Mouse (Mus musculus) gastrocnemius, postnatal 10 days (tissue): ENCODE data around the gene 2610528J11Rik. TPM values are rescaled to one million over a fixed set of nuclear protein-coding genes. Genes with fewer than 3 reads are reported as not detected.

Experiments used
- DNase-seq: peaks from one replicate; pipeline ENCODE4 v3.0.0; 2021; ENCODE audit warnings: mixed read lengths
- total RNA-seq, 2 experiments: library from RNA; stranded (reverse); gene quantifications; 2 replicates each; pipeline ENCODE4 v1.2.3; 2021

The 2610528J11Rik gene
- total RNA-seq, 2 experiments from 2014 or later = not detected

- DNase-seq = no peak
Measured at GRCm38 (mm10) chr4:118542510-118543157, 15.8 kb downstream of the 2610528J11Rik start.

- no peak for DNase-seq
Measured at GRCm38 (mm10) chr4:118543158-118543530, 16.3 kb downstream of the 2610528J11Rik start.

GRCm38 (mm10) chr4:118543592-118544260 is 16.9 kb downstream of the 2610528J11Rik start, which contains the start of gene Tmem125:
Tmem125 (minus strand) TSS chr4:118544044.
- no peak for DNase-seq

GRCm38 (mm10) chr4:118544441-118545127 is 17.8 kb downstream of the 2610528J11Rik start:
- no peak for DNase-seq

- DNase-seq = peak; percentile 69
Measured at GRCm38 (mm10) chr4:118547424-118548129, 20.8 kb downstream of the 2610528J11Rik start.

- DNase-seq = peak; percentile 50
Measured at GRCm38 (mm10) chr4:118548130-118548480, 21.3 kb downstream of the 2610528J11Rik start.

GRCm38 (mm10) chr4:118553039-118553649 is 26.3 kb downstream of the 2610528J11Rik start:
- no peak for DNase-seq

GRCm38 (mm10) chr4:118564062-118564925 is 37.5 kb downstream of the 2610528J11Rik start:
- DNase-seq = peak; percentile 42

- no peak for DNase-seq
Measured at GRCm38 (mm10) chr4:118564926-118565279, 38.1 kb downstream of the 2610528J11Rik start.

- DNase-seq = no peak
Measured at GRCm38 (mm10) chr4:118566161-118566676, 39.4 kb downstream of the 2610528J11Rik start.

- no peak for DNase-seq
Measured at GRCm38 (mm10) chr4:118568709-118569108, 41.9 kb downstream of the 2610528J11Rik start.

- DNase-seq = no peak
Measured at GRCm38 (mm10) chr4:118569320-118569719, 42.5 kb downstream of the 2610528J11Rik start.

- DNase-seq = no peak
Measured at GRCm38 (mm10) chr4:118571441-118571840, 44.6 kb downstream of the 2610528J11Rik start.

- peak; percentile 92 for DNase-seq
Measured at GRCm38 (mm10) chr4:118576097-118576496, 49.3 kb downstream of the 2610528J11Rik start.

GRCm38 (mm10) chr4:118579313-118579712 is 52.5 kb downstream of the 2610528J11Rik start:
- DNase-seq = peak; percentile 60

Other genes starting within 250 kb of the 2610528J11Rik start
- 10 to 100 TPM; 15.9 to 21.0 TPM for gene Ptprf, start 235.6 kb upstream of the 2610528J11Rik start, total RNA-seq
- 10 to 100 TPM in 1 of 2 experiments, 1 to 10 TPM in 1; 9.6 to 13.4 TPM for gene Szt2, start 117.7 kb upstream of the 2610528J11Rik start, total RNA-seq
- gene Med8, start 117.7 kb upstream of the 2610528J11Rik start, total RNA-seq = 10 to 100 TPM; 37.8 to 38.0 TPM
- 10 to 100 TPM; 20.2 to 28.3 TPM for gene Elovl1, start 98.9 kb upstream of the 2610528J11Rik start, total RNA-seq
- gene Cdc20, start 89.6 kb upstream of the 2610528J11Rik start, total RNA-seq = 10 to 100 TPM; 12.1 to 14.7 TPM
- gene Mpl, start 69.5 kb upstream of the 2610528J11Rik start, total RNA-seq = under 1 TPM in 1 of 2 experiments, not detected in 1; 0.09 TPM
- gene Tie1, start 36.9 kb upstream of the 2610528J11Rik start, total RNA-seq = 10 to 100 TPM; 37.6 to 38.5 TPM
- under 1 TPM; 0.14 to 0.23 TPM for gene Tmem125, start 17.0 kb downstream of the 2610528J11Rik start, total RNA-seq
- gene Cfap57, start 93.8 kb downstream of the 2610528J11Rik start, total RNA-seq = not detected
- gene Ebna1bp2, start 93.8 kb downstream of the 2610528J11Rik start, total RNA-seq = 10 to 100 TPM; 43.3 to 47.1 TPM
- not detected for gene Olfr62, start 132.0 kb downstream of the 2610528J11Rik start, total RNA-seq
- gene Olfr1342, start 165.8 kb downstream of the 2610528J11Rik start, total RNA-seq = not detected
- gene Olfr1341, start 176.5 kb downstream of the 2610528J11Rik start, total RNA-seq = not detected
- not detected for gene Olfr1340, start 193.1 kb downstream of the 2610528J11Rik start, total RNA-seq
- gene Olfr1339, start 205.2 kb downstream of the 2610528J11Rik start, total RNA-seq = not detected
- gene Olfr1338, start 231.7 kb downstream of the 2610528J11Rik start, total RNA-seq = not detected